Mouse (Mus musculus) stomach, postnatal 0 days (tissue): ENCODE data around the gene Trp53. TPM values are rescaled to one million over a fixed set of nuclear protein-coding genes. Genes with fewer than 3 reads are reported as not detected.

ENCODE experiments used
- ATAC-seq: fragments of 200-750 bp; cut with Nextera tagmentation; 2 replicates; pipeline ENCODE4 v1.8.0; 2017; ENCODE audit not compliant: low FRiP score, low TSS enrichment
- DNase-seq: peaks from one replicate; pipeline ENCODE4 v3.0.0-alpha.2; 2016; ENCODE audit warnings: low spot score
- H3K27ac ChIP-seq: fragments of 300-500 bp; sonication (generic); replicated peaks from 2 replicates; pipeline ENCODE4 v1.5.1; 2014; ENCODE audit warnings: mild to moderate bottlenecking, control low read depth
- H3K27me3 ChIP-seq: fragments of 300-500 bp; sonication (generic); 2 replicates; pipeline ENCODE4 v1.6.1; 2014; ENCODE audit warnings: low read length; ENCODE audit not compliant: control insufficient read depth, insufficient read depth
- H3K36me3 ChIP-seq: fragments of 300-500 bp; sonication (generic); 2 replicates; pipeline ENCODE4 v1.6.1; 2014; ENCODE audit warnings: low read length, mixed read lengths; ENCODE audit not compliant: control insufficient read depth, insufficient read depth
- H3K4me1 ChIP-seq: fragments of 300-500 bp; sonication (generic); replicated peaks from 2 replicates; pipeline ENCODE4 v1.6.1; 2014; ENCODE audit warnings: antibody characterized with exemption; ENCODE audit not compliant: control insufficient read depth, insufficient read depth
- H3K4me2 ChIP-seq: fragments of 300-500 bp; sonication (generic); replicated peaks from 2 replicates; pipeline ENCODE4 v1.6.1; 2014; ENCODE audit warnings: low read depth, mild to moderate bottlenecking, control low read depth, moderate library complexity
- H3K4me3 ChIP-seq: fragments of 300-500 bp; sonication (generic); 2 replicates; pipeline ENCODE4 v1.5.1; 2014; ENCODE audit warnings: low read depth, low read length, control low read depth
- H3K9ac ChIP-seq: fragments of 300-500 bp; sonication (generic); 2 replicates; pipeline ENCODE4 v1.6.1; 2014; ENCODE audit warnings: mild to moderate bottlenecking, low read length, control low read depth, mixed read lengths
- H3K9me3 ChIP-seq: fragments of 300-500 bp; sonication (generic); 2 replicates; pipeline ENCODE4 v1.6.1; 2016; ENCODE audit warnings: low read length; ENCODE audit not compliant: control insufficient read depth
- CTCF ChIP-seq: IDR thresholded peaks from 2 replicates; pipeline ENCODE4 v1.5.1; 2016; ENCODE audit warnings: antibody characterized with exemption, low read depth, mild to moderate bottlenecking, moderate library complexity
- EP300 ChIP-seq: optimal IDR thresholded peaks from 2 replicates; pipeline ENCODE3; 2016; ENCODE audit warnings: antibody characterized with exemption
- WGBS: fragments of 180-500 bp; shearing (Covaris S2); extraction: QIAGEN DNeasy Blood & Tissue Kit; methylation state at CpG from one replicate; pipeline ENCODE4 v1.1.7; 2014; 5-methylcytosine and 5-hydroxymethylcytosine counted together
- polyA plus RNA-seq: library from polyadenylated mRNA; unstranded; fragments of >200 nt; fragmentation: Nextera tagmentation; extraction: Ambion mirVana; gene quantifications from 2 replicates; pipeline ENCODE4 v1.2.1, GENCODE M21; 2015

The Trp53 gene
- polyA plus RNA-seq, 1 experiment from 2014 or later = 45.0 TPM

DNA sequence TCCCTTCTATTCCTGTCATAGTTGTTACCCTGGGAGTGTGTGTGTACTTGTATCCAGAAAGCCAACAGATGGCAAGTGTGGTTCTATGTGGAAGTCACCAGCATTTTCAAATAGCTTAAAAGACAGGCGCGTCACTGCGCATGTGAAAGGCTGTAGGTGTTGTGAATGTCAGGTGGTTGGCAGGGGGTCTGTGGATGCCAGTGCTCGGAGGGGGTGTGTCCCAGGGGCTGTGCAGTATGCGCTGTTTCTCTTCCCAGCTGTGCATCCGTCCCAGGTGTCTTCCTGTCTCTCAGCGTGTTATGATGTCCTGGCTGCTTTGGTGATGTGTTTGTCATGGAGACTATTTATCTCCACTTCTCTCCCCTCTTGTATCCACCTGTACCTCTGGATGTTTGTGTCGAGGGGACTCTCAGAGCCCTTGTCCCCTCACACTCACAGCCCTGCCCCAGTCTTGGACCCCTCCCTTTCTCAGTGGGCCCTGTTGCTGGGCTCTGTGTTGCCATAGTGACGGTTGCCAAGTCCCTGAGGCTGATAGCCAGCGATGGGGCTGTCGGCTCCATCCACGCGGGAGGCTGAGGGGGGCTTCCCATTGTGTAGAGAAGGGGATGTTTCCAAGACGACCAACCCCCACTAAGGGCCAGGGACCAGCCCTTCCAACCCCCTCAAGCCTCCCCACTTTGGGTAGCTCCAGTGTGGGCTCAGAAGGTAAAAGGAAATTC, 27.4 kb upstream of the Trp53 start:
- DNase-seq (no peak), ATAC-seq (no peak)
- H3K9ac ChIP-seq = no peak overlapping the region
- no peak overlapping the region for H3K27ac ChIP-seq
- H3K4me3 ChIP-seq = no peak overlapping the region
- no peaks in the 10 kb centered on the region for H3K9me3 ChIP-seq
- no peak for TF ChIP-seq EP300
- TF ChIP-seq CTCF = no peak
- H3K4me1 ChIP-seq = no peaks in the 10 kb centered on the region
- WGBS = 24% methylated on average over 14 of the region's 14 CpGs
- H3K36me3 ChIP-seq = no peaks in the 10 kb centered on the region
- no peaks in the 10 kb centered on the region for H3K27me3 ChIP-seq
- H3K4me2 ChIP-seq = no peak overlapping the region

DNA sequence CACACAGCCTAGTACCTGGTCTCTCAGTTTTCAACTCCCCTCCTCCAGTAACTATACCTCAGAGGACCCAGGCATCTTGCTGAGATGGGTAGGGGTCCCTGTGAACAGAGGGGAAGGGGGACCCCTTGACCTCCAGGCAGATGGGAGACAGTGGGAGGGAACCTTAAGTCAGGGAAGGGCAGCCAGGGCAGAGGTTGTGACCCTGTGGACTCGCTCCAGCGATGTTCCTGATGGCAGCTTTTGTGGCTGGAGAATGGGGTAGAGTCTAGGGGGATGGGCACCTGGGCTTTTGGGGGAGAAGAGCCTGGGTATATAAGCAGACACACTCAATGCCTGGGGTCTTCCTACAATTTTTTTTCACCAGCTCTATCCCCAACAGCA, 26.8 kb upstream of the Trp53 start:
- no peaks in the 10 kb centered on the region for H3K9me3 ChIP-seq
- no peak overlapping the region for H3K27ac ChIP-seq
- TF ChIP-seq EP300 (no peak), CTCF (no peak)
- no peak overlapping the region for H3K4me2 ChIP-seq
- H3K4me3 ChIP-seq = no peak overlapping the region
- H3K27me3 ChIP-seq = no peaks in the 10 kb centered on the region
- H3K9ac ChIP-seq = no peak overlapping the region
- H3K36me3 ChIP-seq = no peaks in the 10 kb centered on the region
- 22% methylated on average over 2 of the region's 2 CpGs for WGBS
- no peaks in the 10 kb centered on the region for H3K4me1 ChIP-seq
- ATAC-seq = no peak
- no peak for DNase-seq

DNA sequence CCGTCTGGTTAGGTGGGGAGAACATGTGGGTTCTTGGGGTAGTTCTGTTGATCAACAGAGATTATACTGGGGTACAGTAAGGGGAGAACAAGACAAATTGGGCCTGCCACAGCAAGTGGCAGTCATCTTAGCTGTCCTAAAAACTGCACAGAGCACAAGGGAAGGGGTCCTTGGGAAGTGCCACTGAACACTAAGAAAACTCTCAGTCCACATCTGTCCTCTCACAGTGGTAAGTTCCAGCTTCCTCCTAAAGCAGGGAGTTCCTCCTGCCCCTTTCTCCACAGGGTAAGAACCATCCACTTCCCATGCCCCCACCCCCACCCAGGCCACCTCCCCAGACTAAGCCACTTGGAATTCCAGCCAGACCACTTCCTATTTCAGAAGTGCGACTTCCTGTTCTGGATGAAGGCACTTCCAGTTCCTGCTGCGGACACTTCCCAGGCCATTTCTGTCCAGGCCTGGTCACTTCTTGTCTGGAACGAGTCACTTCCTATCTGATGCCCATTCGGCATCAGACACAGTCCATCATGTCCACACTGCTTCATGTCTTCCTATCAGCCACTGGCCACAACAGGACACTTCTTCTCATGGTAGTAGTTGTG, 25.5 kb upstream of the Trp53 start:
- ATAC-seq = no peak
- TF ChIP-seq CTCF (no peak), EP300 (no peak)
- DNase-seq = no peak
- no peaks in the 10 kb centered on the region; the same call in 1 of the 2 replicates for H3K27me3 ChIP-seq
- H3K4me1 ChIP-seq = no peaks in the 10 kb centered on the region
- no peaks in the 10 kb centered on the region for H3K9me3 ChIP-seq
- H3K36me3 ChIP-seq = no peaks in the 10 kb centered on the region
- H3K4me2 ChIP-seq = no peak overlapping the region
- no peak overlapping the region for H3K9ac ChIP-seq
- 82% methylated on average over 5 of the region's 5 CpGs for WGBS
- H3K27ac ChIP-seq = no peak overlapping the region
- no peak overlapping the region for H3K4me3 ChIP-seq

DNA sequence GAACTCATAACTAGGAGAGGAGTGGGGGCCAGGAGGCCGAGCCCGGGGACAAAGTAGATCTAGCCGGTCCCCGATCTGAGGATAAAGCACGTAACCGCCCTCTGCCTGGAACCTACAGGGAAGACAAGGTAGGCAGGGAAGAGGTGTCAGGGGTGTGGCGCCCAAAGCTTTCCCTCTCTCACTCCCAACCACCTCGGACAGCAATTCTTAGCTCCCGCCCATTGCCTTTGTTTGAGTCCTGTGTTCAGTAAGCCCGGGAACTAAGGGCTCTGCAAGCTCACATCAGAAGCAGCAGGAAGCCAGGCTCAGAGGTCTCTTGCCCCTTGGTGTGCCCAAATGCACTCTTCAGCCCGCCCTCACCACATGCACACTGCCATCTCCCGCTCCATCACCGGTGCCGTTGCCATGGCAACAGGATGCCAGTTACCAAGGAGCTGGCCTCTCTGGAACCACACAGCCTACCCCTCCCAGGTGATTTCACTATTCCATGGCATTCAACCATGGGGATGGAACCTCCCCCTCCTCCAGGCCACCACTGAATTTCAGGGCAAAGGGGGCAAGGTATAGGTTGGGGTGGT, 22.7 kb upstream of the Trp53 start:
- no peak for ATAC-seq
- H3K9me3 ChIP-seq = no peaks in the 10 kb centered on the region
- no peaks in the 10 kb centered on the region for H3K36me3 ChIP-seq
- H3K27ac ChIP-seq = no peak overlapping the region
- H3K4me3 ChIP-seq = no peak overlapping the region
- 49% methylated on average over 14 of the region's 14 CpGs for WGBS
- H3K4me1 ChIP-seq = no peaks in the 10 kb centered on the region
- TF ChIP-seq CTCF (no peak), EP300 (no peak)
- no peaks in the 10 kb centered on the region; the same call in 1 of the 2 replicates for H3K27me3 ChIP-seq
- no peak for DNase-seq
- H3K9ac ChIP-seq = no peak overlapping the region
- H3K4me2 ChIP-seq = no peak overlapping the region

DNA sequence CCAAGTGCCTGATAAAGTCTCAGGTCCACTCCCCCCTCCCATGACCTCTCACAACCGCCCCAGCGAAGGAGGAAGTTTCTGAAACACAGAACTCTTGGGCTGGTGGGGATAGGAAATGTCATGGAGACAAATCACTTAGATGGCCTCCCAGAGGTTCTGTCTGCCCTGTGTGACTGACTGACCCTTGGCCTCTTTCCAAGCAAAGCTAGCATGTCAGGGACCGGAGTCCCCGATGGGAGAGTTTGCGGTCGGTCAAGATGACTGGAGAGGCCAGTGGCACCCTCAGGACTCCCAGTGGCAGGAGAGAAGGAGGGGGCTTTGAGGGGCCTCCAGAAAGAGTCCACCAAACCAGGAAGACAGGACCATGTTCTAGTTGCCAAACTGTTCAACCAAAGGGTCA, 21.4 kb upstream of the Trp53 start:
- Histone ChIP-seq H3K4me2 (peak overlapping the region; percentile 11; the same call in 1 of the 2 replicates), H3K4me1 (no peaks in the 10 kb centered on the region), H3K9ac (0 out of 2 replicates have a peak overlapping the region, but pooled peaks have one; percentile 18), H3K4me3 (no peak overlapping the region), H3K27ac (no peak overlapping the region), H3K36me3 (no peaks in the 10 kb centered on the region), H3K9me3 (no peaks in the 10 kb centered on the region), H3K27me3 (no peaks in the 10 kb centered on the region; the same call in 1 of the 2 replicates)
- DNase-seq = no peak
- TF ChIP-seq EP300 (no peak), CTCF (no peak)
- no peak for ATAC-seq
- 48% methylated on average over 6 of the region's 6 CpGs for WGBS

DNA sequence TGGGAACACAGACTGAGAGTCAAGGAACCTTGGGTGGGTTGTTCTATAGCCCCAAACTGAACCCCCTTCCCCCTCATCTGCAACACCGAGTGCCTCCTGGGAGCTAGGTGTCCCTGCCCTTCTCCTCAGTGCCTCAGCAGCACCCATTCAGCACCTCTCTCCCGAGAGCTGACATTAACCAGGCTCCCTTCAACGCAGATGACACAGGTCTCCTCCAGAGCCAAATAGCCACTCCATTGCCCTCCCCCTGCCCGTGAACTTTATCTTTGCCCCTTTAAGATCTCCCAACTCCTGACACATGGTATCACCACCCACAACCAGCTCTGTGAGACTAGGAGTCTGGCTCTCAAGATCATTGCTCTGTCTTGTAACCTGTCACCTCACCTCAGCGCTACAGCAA, 21.0 kb upstream of the Trp53 start:
- H3K4me1 ChIP-seq = no peaks in the 10 kb centered on the region
- 27% methylated on average over 5 of the region's 5 CpGs for WGBS
- TF ChIP-seq CTCF (no peak), EP300 (no peak)
- peak overlapping the region; percentile 92 for H3K4me2 ChIP-seq
- no peaks in the 10 kb centered on the region for H3K36me3 ChIP-seq
- H3K9ac ChIP-seq = peak overlapping the region; percentile 67; the same call in 1 of the 2 replicates
- peak overlapping the region; percentile 54 for H3K4me3 ChIP-seq
- no peaks in the 10 kb centered on the region; the same call in 1 of the 2 replicates for H3K27me3 ChIP-seq
- DNase-seq (no peak), ATAC-seq (no peak)
- no peak overlapping the region for H3K27ac ChIP-seq
- no peaks in the 10 kb centered on the region for H3K9me3 ChIP-seq
